Mouse (Mus musculus) lung, postnatal 10 days (tissue): ENCODE measurements around the gene Vmn1r196.
"Not testable (repeated sequence)": the region's sequence is repeated elsewhere in the genome, so short reads cannot be mapped to it uniquely, and the experiment has no call there.

Experiments used
- DNase-seq: peaks from one replicate; pipeline ENCODE4 v3.0.0; 2021

The Vmn1r196 gene

DNA sequence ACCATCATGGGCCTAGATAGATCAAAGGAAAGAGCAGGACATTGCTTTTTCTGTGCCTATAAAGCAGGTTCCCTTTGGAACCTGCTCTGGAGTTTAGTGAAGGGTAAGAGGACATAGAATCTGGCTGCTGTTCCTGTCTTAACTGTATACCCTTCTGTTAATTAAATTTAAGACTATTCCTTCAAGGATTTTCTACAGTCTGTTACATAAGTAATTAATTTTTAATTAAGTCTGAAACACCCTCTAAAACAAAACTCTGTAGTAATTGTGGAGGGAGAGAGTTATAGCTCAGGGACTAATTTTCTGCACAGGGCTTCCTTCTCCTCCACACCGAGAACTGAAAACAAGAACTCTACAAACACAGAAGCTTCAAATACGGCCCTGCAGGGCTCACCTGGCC, at the start of gene Vmn1r196:
Gene Vmn1r196 (plus strand): TSS at position 301 of the 400 bp plus-strand sequence.
- DNase-seq = no peak

DNA sequence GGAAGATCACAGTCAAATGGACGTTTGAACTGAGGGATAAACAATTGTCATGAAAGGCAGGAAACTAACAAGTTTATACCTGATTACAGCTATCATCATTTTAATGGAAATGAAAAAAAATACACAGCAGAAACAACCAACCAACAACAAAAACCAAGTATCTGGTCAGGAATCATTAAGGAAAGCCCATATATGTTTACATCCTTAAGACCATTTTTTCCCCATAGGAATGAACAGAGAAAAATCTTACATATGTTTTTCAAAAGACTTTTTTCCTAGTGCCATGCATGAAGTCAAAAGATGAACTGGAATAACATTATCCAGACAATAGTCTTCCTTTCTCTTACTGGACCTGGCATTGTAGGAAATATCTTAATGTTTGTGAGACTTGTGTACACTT, 45.8 kb upstream of the Vmn1r196 start, which contains the start of gene Vmn1r194:
Gene Vmn1r194 (plus strand): TSS at position 301 of the 400 bp plus-strand sequence.
- no peak for DNase-seq

DNA sequence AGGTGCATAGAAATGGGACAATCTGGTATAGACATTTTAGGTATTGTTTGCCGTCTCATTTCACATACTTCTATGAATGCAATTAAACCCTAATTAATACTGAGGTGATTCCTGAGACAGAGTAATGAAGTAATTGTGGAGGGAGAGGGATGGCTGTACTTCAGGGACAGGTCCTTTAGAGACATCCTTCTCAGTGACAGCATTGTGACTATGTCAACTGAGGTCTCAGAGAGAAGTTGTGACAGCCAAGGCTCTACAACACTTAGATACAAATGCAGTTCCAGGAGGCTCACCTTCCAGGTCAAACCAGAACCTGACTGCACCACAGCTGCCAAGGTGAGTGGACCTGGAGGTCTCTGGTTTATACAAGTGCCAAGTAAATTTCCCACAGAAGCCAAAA, 19.5 kb upstream of the Vmn1r196 start, which contains the start of gene Vmn1r195:
Gene Vmn1r195 (plus strand): TSS at position 301 of the 400 bp plus-strand sequence.
- DNase-seq = not testable (repeated sequence)

DNA sequence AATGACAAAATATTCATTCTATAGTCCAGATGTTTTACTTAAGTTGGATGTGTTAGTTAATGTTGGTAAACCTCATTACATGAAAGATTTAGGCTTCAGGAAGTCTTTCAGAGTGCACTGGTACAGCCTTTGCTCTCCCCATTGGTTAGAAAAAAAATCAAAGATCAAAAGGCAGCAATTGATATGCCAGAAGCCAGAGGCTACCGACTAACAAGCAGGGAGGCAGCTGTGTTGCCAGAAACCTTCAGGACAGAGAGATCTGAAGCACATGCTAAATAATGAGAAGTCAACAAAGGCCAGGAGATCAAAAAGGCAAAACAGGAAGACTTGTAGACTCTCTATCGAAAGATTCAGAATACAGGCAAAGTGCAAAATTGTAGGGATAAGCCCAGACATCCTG, 18.0 kb upstream of the Vmn1r196 start:
- no peak for DNase-seq

DNA sequence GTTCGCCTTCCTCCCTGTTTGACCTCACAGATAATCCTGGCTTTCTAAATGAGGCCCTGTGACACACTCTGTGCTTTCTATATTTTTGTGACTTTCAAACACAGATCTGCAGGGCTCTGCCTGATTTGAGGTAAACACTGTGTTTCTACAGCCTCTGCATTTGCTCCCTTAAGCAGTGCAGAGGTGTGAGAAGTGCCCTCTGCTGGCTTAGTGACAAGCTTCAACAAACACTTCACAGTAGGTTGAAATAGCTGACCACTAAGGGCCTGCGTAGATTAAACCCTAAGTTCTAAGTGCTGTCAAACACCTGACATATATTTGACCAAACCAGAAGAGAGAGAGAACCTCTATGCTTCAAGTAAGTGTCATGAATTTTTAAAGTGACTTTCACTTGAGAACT, 5.1 kb upstream of the Vmn1r196 start:
- DNase-seq = peak; percentile 14

DNA sequence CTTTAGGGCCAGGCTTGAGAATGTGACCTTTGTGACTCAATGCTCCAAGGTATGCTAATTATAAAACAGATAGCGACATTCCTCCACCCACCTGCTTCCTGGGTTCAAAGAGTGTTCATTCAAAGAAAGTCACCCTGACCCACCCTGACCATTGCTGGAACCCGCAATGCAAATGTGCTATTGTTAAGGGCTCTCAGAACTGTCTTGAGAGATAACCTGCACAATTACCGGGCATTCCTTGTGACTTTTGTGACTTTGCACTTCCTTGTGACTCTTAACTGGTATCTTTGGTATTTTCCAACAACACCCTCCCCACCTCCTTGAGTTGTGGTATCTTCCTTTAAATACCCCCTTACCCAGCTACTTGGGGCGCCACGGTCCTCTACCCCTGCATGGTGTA, 18.4 kb downstream of the Vmn1r196 start:
- DNase-seq = not testable (repeated sequence)

DNA sequence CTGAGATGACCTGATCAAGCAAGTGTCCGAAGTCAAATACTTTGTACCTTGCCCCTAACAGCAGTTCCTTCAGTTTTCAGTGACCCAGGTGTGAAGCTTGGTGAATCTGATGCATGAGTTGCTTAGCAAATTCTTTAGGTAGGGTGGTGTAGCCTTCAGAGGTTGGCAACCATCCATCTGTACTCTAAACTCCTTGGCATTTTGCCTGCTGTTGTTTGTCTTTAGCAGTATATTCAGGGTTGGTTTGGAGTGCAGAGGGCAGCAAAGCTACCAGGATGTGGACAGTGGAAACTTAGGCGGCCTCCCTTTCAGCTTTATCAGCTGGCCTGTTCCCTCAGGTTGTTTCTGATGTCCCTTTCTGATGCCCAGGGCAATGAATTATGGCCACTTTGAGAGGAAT, 25.6 kb downstream of the Vmn1r196 start:
- no peak for DNase-seq

DNA sequence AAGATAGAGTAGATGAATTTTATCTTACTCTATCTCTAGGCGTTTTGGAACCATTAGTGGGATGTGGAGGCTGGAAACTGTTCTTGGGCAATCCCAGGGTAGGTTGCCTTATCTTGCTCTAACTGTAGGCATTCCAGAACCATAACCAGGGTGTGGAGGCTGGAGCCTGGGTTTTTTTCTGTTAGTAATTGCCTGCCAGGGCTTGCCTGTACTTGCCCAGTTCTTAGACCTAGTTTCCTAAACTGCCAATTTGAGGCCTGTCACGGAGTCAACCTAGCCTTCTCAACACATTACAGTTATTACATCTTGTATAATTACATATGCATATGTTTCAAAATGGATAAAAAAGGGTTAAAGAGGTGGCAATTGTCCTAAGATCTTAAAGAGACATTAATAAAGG, 27.6 kb downstream of the Vmn1r196 start:
- no peak for DNase-seq

DNA sequence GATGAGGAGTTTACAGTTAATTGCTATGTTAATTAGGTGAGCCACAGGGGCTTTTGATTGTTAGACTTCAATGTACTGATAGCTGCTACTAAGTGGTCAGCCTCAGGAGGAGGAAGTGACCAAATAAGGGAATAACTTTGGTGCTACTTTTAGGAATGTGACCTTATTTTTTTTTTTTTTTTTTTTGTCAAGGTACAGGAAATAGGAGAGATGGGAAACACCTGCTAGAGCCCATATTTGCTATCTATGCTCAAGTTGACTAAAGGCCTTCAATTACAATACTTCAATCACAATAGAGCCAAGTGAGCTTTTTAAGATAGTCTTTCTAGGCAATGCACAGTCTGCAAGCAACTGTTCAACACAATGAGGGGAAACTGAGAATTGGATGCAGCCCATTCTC, 30.4 kb downstream of the Vmn1r196 start:
- no peak for DNase-seq

DNA sequence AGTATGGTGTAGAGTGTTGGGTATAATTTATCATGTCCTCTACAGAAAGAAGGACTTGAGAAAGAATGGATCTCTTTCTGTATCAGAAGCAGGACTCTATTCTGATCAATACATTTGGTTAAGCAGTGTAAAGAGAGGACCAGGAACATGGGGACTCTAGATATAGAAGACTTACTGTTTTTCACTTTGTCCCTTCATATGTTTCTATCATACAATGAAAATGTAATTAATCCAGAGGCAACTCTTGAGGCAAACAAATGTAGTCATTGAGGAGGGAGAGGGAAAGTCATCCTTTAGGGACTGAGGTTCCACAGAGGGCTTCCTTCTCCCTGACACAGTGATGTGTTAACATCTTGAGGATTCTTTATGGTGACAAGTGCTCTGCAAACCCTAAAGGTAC, 34.6 kb downstream of the Vmn1r196 start, which contains the start of gene Vmn1r197:
Gene Vmn1r197 (plus strand): TSS at position 301 of the 400 bp plus-strand sequence.
- DNase-seq = no peak

DNA sequence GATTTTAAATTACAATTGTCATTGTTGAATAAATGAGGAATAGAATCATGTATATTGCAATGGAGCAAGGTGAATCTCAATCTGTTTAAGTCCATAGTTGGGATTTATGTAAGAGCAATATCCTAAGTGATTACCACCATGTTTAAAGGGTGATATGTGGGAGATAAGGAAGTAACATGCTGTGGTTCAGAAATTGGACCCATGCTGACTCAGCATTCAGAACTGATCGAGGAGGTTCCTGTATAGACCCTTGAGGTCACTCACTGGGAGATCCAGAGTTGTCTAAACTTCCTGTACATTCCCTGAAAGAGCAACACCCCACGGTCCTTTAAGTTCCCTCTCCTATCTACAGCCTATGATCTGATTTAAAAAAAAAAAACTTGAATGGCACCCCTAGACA, 43.5 kb downstream of the Vmn1r196 start:
- no peak for DNase-seq

DNA sequence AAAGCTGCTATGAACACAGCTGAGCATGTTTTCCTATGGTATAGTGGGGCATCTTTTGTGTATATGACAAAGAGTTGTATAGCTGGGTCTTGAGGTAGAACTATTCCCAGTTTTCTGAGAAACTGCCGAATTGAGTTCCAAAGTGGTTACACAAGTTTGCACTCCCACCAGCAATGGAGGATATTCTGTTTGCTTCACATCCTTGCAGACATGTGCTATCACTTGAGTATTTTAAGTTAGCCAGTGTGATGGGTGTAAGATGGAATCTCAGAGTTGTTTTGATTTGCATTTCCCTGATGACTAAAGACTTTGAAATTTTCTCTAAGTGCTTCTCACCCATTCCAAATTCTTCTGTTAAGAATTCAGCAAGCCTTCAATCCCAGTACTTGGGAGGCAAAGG, 45.8 kb downstream of the Vmn1r196 start:
- DNase-seq = no peak
